Mouse (Mus musculus) hindbrain, postnatal 0 days (tissue): ENCODE measurements around the gene Usp3. TPM values are rescaled to one million over a fixed set of nuclear protein-coding genes. Genes with fewer than 3 reads are reported as not detected.

Source experiments
- ATAC-seq: fragments of 200-750 bp; cut with Nextera tagmentation; 2 replicates; pipeline ENCODE4 v1.8.0; 2017; ENCODE audit warnings: mild to moderate bottlenecking, moderate TSS enrichment, moderate library complexity
- DNase-seq: peaks from one replicate; pipeline ENCODE4 v3.0.0-alpha.2; 2015; ENCODE audit warnings: low spot score
- H3K27ac ChIP-seq: fragments of 300-500 bp; sonication (generic); 2 replicates; pipeline ENCODE4 v1.5.1; 2014; ENCODE audit warnings: mild to moderate bottlenecking
- H3K27me3 ChIP-seq: fragments of 300-500 bp; sonication (generic); 2 replicates; pipeline ENCODE4 v1.6.1; 2014; ENCODE audit warnings: low read length, mixed read lengths; ENCODE audit not compliant: insufficient read depth
- H3K36me3 ChIP-seq: fragments of 300-500 bp; sonication (generic); 2 replicates; pipeline ENCODE4 v1.6.1; 2014; ENCODE audit warnings: low read length, mixed read lengths; ENCODE audit not compliant: insufficient read depth
- H3K4me1 ChIP-seq: fragments of 300-500 bp; sonication (generic); 2 replicates; pipeline ENCODE4 v1.6.1; 2014; ENCODE audit warnings: antibody characterized with exemption, low read length, mixed read lengths; ENCODE audit not compliant: insufficient read depth
- H3K4me2 ChIP-seq: fragments of 300-500 bp; sonication (generic); 2 replicates; pipeline ENCODE4 v1.6.1; 2014; ENCODE audit warnings: low read depth, mild to moderate bottlenecking, low read length, moderate library complexity, mixed read lengths
- H3K4me3 ChIP-seq: fragments of 300-500 bp; sonication (generic); 2 replicates; pipeline ENCODE4 v1.5.1; 2014; ENCODE audit warnings: low read length
- H3K9ac ChIP-seq: fragments of 300-500 bp; sonication (generic); replicated peaks from 2 replicates; pipeline ENCODE4 v1.6.1; 2014; ENCODE audit warnings: mild to moderate bottlenecking, low read length, moderate library complexity, mixed read lengths
- H3K9me3 ChIP-seq: fragments of 300-500 bp; sonication (generic); 2 replicates; pipeline ENCODE4 v1.6.1; 2016; ENCODE audit warnings: low read length, mixed read lengths
- CTCF ChIP-seq: IDR thresholded peaks from 2 replicates; pipeline ENCODE4 v1.5.1; 2016; ENCODE audit warnings: antibody characterized with exemption, control low read depth, low read depth
- WGBS: fragments of 180-500 bp; shearing (Covaris S2); extraction: QIAGEN DNeasy Blood & Tissue Kit; methylation state at CpG from one replicate; pipeline ENCODE4 v1.1.7; 2014; 5-methylcytosine and 5-hydroxymethylcytosine counted together
- polyA plus RNA-seq: library from polyadenylated mRNA; unstranded; fragments of >200 nt; fragmentation: Nextera tagmentation; extraction: Ambion mirVana; gene quantifications from 2 replicates; pipeline ENCODE4 v1.2.1, GENCODE M21; 2015
- total RNA-seq: library from RNA; depleted of rRNA; stranded (reverse); fragments of >200 nt; gene quantifications from 2 replicates; pipeline ENCODE4 v1.2.3, GENCODE M21; 2014

Gene Usp3
- total and polyA plus RNA-seq, 2 experiments from 2014 or later, result 28.4 to 39.6 TPM

DNA sequence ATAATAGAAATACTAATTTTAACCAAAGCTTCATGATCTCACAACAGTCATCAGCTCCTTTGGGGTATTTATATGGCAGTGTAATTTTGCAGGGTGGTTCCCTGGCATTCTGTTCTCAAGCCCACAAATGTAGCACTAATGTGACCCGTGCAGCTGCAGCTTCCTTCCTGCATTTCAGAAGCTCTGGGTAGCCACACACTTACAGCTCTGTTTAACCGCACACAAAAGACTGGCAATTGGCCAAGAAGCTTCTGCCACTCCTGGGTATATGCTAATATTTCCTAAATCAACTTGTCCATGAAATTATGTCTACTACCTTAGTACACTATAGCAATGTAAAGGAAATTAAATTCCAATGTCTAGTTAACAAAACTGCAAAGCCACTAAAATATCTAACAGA lies 32.6 kb downstream of the Usp3 start:
- peak; percentile 72 for DNase-seq
- WGBS, result 13% methylated on average over 2 of the region's 2 CpGs
- TF ChIP-seq CTCF, result no peak

DNA sequence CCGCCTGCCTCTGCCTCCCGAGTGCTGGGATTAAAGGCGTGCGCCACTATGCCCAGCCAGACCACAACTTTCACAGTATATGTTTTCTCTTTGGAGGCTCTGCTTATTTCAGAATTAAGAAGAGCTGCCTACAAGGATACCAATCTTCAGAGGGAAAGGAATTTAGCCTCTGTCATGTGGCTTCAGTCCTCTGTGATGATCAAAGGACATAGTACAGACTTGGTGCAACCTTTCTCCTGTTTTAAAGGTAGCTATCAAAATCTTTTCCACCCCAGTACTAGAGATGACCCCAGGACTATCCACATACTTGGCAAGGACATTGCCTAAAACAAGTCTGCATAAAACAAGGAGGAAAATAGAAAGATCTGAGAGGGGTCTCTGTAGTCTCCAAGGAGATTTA lies 34.0 kb downstream of the Usp3 start:
- WGBS, result 100% methylated on average over 4 of the region's 4 CpGs
- Histone ChIP-seq H3K4me1 (peaks cover 4% of the 10 kb centered on the region; the same call in 1 of the 2 replicates), H3K4me2 (no peak overlapping the region), H3K27me3 (no peaks in the 10 kb centered on the region), H3K9me3 (no peaks in the 10 kb centered on the region), H3K4me3 (no peak overlapping the region), H3K27ac (no peak overlapping the region), H3K36me3 (no peaks in the 10 kb centered on the region), H3K9ac (no peak overlapping the region)
- no peak for DNase-seq
- ATAC-seq, result no peak
- TF ChIP-seq CTCF, result no peak

More for the DNA sequence above, 32.6 kb downstream of the Usp3 start:
- Histone ChIP-seq H3K4me2 (no peak overlapping the region), H3K9me3 (no peaks in the 10 kb centered on the region), H3K9ac (no peak overlapping the region), H3K4me3 (no peak overlapping the region), H3K27me3 (no peaks in the 10 kb centered on the region), H3K4me1 (peaks cover 4% of the 10 kb centered on the region; the same call in 1 of the 2 replicates), H3K27ac (0 out of 2 replicates have a peak overlapping the region, but pooled peaks have one; percentile 20), H3K36me3 (no peaks in the 10 kb centered on the region)
- ATAC-seq, result no peak

DNA sequence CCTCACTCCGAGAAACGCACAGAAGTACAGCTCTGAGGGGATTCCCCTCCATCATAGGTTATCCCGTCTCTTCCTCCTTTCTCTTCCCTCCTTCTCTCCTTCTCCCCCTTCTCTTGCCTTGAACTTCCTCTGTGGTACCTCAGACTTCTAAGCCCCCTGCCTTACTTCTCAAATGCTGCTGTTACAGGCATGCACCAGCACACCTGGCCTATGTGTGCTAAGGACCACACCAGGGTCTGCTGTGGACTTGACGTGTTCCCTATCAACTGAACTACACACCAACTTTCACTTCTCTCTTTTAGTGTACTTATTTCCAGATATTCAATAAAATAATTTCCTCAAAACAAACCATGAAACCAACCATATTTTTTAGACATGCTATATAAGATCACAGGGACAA lies 50.2 kb downstream of the Usp3 start:
- Histone ChIP-seq H3K9me3 (no peaks in the 10 kb centered on the region), H3K27ac (no peak overlapping the region), H3K9ac (no peak overlapping the region), H3K27me3 (no peaks in the 10 kb centered on the region), H3K4me2 (no peak overlapping the region), H3K4me3 (no peak overlapping the region), H3K4me1 (no peaks in the 10 kb centered on the region), H3K36me3 (peaks cover 21% of the 10 kb centered on the region)
- DNase-seq (no peak), ATAC-seq (no peak)
- TF ChIP-seq CTCF, result no peak
- WGBS, result 84% methylated on average over 4 of the region's 4 CpGs

DNA sequence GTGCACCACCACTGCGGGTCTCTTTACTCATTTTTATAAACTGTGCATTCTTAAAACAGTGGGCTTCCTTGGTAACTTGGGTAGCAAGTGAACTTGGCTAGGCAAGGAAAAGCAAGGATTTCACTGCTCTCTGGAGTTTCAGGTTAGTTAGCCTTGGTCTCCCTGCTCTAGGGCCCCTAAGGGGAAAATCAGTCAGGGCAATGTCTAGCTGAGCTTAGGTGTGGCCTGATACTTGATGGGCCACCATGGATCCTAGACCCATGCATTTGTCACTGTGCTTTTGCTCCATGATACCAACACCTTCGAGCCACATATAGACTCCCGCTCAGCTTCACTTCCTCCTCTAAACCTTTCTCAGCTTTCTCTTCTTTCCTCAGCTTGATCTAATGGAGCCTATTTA lies 71.3 kb downstream of the Usp3 start:
- Histone ChIP-seq H3K27ac (no peak overlapping the region), H3K4me1 (no peaks in the 10 kb centered on the region), H3K36me3 (peaks cover 40% of the 10 kb centered on the region), H3K9ac (no peak overlapping the region), H3K9me3 (no peaks in the 10 kb centered on the region), H3K4me3 (no peak overlapping the region), H3K4me2 (no peak overlapping the region), H3K27me3 (no peaks in the 10 kb centered on the region)
- ATAC-seq, result no peak
- 95% methylated on average over 3 of the region's 3 CpGs for WGBS
- DNase-seq, result no peak
- TF ChIP-seq CTCF, result no peak

DNA sequence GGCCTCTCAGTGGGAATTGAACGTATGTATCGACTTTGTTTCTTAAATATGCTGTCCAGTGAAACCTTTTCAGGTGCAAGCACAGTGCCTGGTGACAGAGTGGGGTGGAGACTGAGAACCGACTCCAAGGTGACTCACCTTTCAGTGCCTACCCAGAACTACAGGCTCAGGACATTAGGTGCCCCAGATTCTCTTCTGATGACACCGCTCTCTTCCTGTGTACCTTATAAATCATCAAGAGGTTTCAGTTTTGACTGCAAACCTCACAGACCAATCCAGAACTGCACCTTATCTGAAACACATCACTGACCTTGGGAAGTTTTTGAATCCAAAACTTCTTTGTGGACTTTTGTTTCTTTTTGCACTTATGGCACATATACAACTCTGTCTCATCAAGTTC lies 72.6 kb downstream of the Usp3 start:
- H3K4me3 ChIP-seq, result no peak overlapping the region
- H3K36me3 ChIP-seq, result peaks cover 38% of the 10 kb centered on the region
- H3K27me3 ChIP-seq, result no peaks in the 10 kb centered on the region
- no peak overlapping the region for H3K9ac ChIP-seq
- TF ChIP-seq CTCF, result no peak
- no peak overlapping the region for H3K27ac ChIP-seq
- no peaks in the 10 kb centered on the region for H3K4me1 ChIP-seq
- DNase-seq (no peak), ATAC-seq (no peak)
- 92% methylated on average over 4 of the region's 4 CpGs for WGBS
- H3K9me3 ChIP-seq, result no peaks in the 10 kb centered on the region
- no peak overlapping the region for H3K4me2 ChIP-seq

DNA sequence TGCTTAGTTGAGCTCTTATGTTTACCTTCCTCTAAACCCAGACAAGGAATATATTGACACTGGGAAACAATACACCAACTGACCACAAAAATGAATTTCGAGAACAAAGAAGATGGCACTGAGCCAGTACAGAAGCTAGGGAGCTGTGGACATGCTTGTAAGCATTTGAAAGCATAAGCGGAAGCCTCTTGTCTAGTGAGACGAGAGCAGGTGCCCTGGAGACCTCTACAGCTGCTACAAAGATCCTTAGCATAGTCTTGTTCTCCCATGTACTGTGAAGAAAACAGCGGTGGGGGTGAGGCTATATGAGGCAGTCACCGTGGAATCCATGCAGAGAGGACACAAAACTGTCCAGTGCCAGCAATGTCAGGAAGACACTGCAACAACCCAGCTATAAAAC lies 74.0 kb downstream of the Usp3 start:
- H3K4me2 ChIP-seq, result no peak overlapping the region

DNA sequence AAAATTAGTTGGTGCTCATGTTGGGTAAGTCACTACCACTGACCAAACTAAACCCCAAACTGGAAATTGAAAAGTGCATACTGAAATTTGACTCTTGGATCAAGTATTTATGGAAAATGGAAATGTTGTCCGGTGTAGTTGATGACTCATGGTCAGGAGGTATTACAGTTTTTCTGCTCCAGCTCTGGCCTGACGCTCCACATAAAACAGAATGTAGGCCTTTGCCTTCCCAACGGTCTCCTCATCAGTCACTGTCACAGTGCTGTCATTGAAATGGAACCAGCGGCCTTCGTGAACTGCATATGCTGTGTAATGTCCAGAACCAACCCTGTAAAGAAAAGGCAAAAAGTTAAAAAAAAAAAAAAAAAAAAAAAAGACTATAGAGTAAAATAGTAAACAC lies 74.7 kb downstream of the Usp3 start:
- Histone ChIP-seq H3K27ac (no peak overlapping the region), H3K27me3 (no peaks in the 10 kb centered on the region)

More for the DNA sequence above, 74.0 kb downstream of the Usp3 start:
- H3K9me3 ChIP-seq, result no peaks in the 10 kb centered on the region
- 18% methylated on average over 5 of the region's 5 CpGs for WGBS
- H3K4me1 ChIP-seq, result no peaks in the 10 kb centered on the region
- TF ChIP-seq CTCF, result no peak
- no peak overlapping the region for H3K4me3 ChIP-seq
- no peak overlapping the region for H3K27ac ChIP-seq
- no peak for ATAC-seq
- H3K27me3 ChIP-seq, result no peaks in the 10 kb centered on the region
- H3K9ac ChIP-seq, result no peak overlapping the region
- DNase-seq, result peak; percentile 40
- H3K36me3 ChIP-seq, result peaks cover 35% of the 10 kb centered on the region

More for the DNA sequence above, 74.7 kb downstream of the Usp3 start:
- 69% methylated on average over 5 of the region's 5 CpGs for WGBS
- ATAC-seq, result no peak
- DNase-seq, result no peak
- Histone ChIP-seq H3K4me3 (no peak overlapping the region), H3K36me3 (peaks cover 33% of the 10 kb centered on the region), H3K9ac (no peak overlapping the region), H3K4me1 (no peaks in the 10 kb centered on the region), H3K4me2 (no peak overlapping the region), H3K9me3 (no peaks in the 10 kb centered on the region)
- no peak for TF ChIP-seq CTCF
